Mouse (Mus musculus): ENCODE data around the gene Poldip2.

GRCm38 (mm10) chr11:78488168-78488567, 23.8 kb upstream of the Poldip2 start:
- TF ChIP-seq EP300 (IDR thresholded peaks at IDR 0.05; ENCODE audit: insufficient read depth, low read depth, low read length) (no peak), POLR2A (IDR thresholded peaks at IDR 0.05; ENCODE audit: insufficient read depth, low read length) (no peak)

Data from ES-Bruce4 (cell line).